Mouse (Mus musculus): ENCODE results near the gene Cyp4f13.

GRCm38 (mm10) chr17:32889611-32890010, 57.6 kb downstream of the Cyp4f13 start:
- TF ChIP-seq CTCF (IDR thresholded peaks at IDR 0.05; ENCODE audit: extremely low read depth, insufficient read depth, low read length): no peak
- no peak for TF ChIP-seq POLR2A (IDR thresholded peaks at IDR 0.05; ENCODE audit: extremely low read depth, insufficient read depth, low read length)

Measured in cortical plate, adult 2 months (tissue).